ENCODE assay signal across 8 mouse cellular contexts in genomic region chr2:167071641-167072601, GRCm38 (mm10). TPM values are rescaled to one million over a fixed set of nuclear protein-coding genes. Genes with fewer than 3 reads are reported as not detected.
DNase-seq lines count a peak whose midpoint lies in the region; ATAC-seq lines count a peak whose summit lies in the region.

No protein-coding gene starts in this region.

- H3K9me3 ChIP-seq in intestine, embryonic 16.5 days (ENCODE audit: control insufficient read depth, low read length): no peaks in the 10 kb centered on the region

- peak overlapping the region; percentile 66 for H3K4me2 ChIP-seq in intestine, embryonic 16.5 days (ENCODE audit: low read depth, low read length)

- H3K9ac ChIP-seq in intestine, embryonic 16.5 days (ENCODE audit: low read depth, low read length): peak overlapping the region; percentile 63

- peak; percentile 97 for DNase-seq in adrenal gland, postnatal 10 days
- DNase-seq in embryo, embryonic 9.5 days (ENCODE audit: extremely low spot score): peak; percentile 93
- DNase-seq in gastrocnemius, postnatal 4 days (ENCODE audit: low spot score in 2 of 2): peak; percentile 95 to 97
- DNase-seq in left cerebral cortex, postnatal 25 days (ENCODE audit: low spot score in 2 of 2): peak; percentile 98
- DNase-seq in mesoderm, embryonic 11.5 days (ENCODE audit: low read depth, low spot score): peak; percentile 97
- peak; percentile 94 for DNase-seq in right cerebral cortex, postnatal 25 days
- DNase-seq in urinary bladder, postnatal 36 days (ENCODE audit: low spot score in 2 of 2): peak; percentile 93

- H3K36me3 ChIP-seq in intestine, embryonic 16.5 days (ENCODE audit: control insufficient read depth, insufficient read depth, low read length): no peaks in the 10 kb centered on the region

- 6% methylated on average over 22 of the region's 22 CpGs for WGBS in intestine, embryonic 16.5 days

- H3K4me1 ChIP-seq in intestine, embryonic 16.5 days (ENCODE audit: control insufficient read depth, insufficient read depth, low read length): peaks cover 6% of the 10 kb centered on the region

- peak overlapping the region; percentile 52 for H3K4me3 ChIP-seq in intestine, embryonic 16.5 days (ENCODE audit: low read length)

- ATAC-seq in intestine, embryonic 16.5 days: peak; percentile 91

- peak overlapping the region; percentile 46 for H3K27ac ChIP-seq in intestine, embryonic 16.5 days (ENCODE audit: low read length)

- no peaks in the 10 kb centered on the region for H3K27me3 ChIP-seq in intestine, embryonic 16.5 days (replicated peaks; ENCODE audit: control insufficient read depth, insufficient read depth, low read length)

- intact Hi-C loops in left cerebral cortex, postnatal 25 days (cut with DNase I): loop anchor here (1.0 to 5.0 kb wide), 5 partner anchors 118 to 345 kb away; partner anchors contain the start of gene Kcnb1

RNA-seq across cellular contexts. Expression of gene Znfx1, which starts 9.1 kb away (rescaled TPM):
- total RNA-seq in adrenal gland, postnatal 10 days (2021): 10 to 100 TPM; 31.2 to 36.5 TPM
- total RNA-seq in gastrocnemius, postnatal 4 days (2021): 10 to 100 TPM; 17.9 to 18.6 TPM
- polyA plus RNA-seq in intestine, embryonic 16.5 days (2015; fragmentation: Nextera tagmentation; extraction: Ambion mirVana): 6.5 and 9.8 TPM in 2 replicates
- total RNA-seq in left cerebral cortex, postnatal 25 days (2021): 10 to 100 TPM; 63.5 to 70.3 TPM

RNA-seq across cellular contexts. Expression of gene Ddx27, which starts 56.9 kb away (rescaled TPM):
- total RNA-seq in adrenal gland, postnatal 10 days (2021): 10 to 100 TPM; 32.1 to 34.6 TPM
- 10 to 100 TPM; 19.1 to 22.9 TPM for total RNA-seq in gastrocnemius, postnatal 4 days (2021)
- polyA plus RNA-seq in intestine, embryonic 16.5 days (2015; fragmentation: Nextera tagmentation; extraction: Ambion mirVana): 40.9 and 45.7 TPM in 2 replicates
- total RNA-seq in left cerebral cortex, postnatal 25 days (2021): 10 to 100 TPM; 27.7 to 28.6 TPM

Comparison
In these comparisons a context has a peak if more than half of its experiments do, and no peak if none do; other contexts are left out.
1. Peak in every context shown above with its lines: DNase-seq, ATAC-seq, H3K4me3 ChIP-seq and H3K27ac ChIP-seq.